Mouse (Mus musculus) midbrain, embryonic 10.5 days (tissue): ENCODE results near the gene Vps54. TPM values are rescaled to one million over a fixed set of nuclear protein-coding genes. Genes with fewer than 3 reads are reported as not detected.
"Not testable (repeated sequence)": the region's sequence is repeated elsewhere in the genome, so short reads cannot be mapped to it uniquely, and the experiment has no call there.

Source experiments
- DNase-seq: peaks from one replicate; pipeline ENCODE4 v3.0.0-alpha.2; 2017; ENCODE audit warnings: low spot score
- H3K27ac ChIP-seq: fragments of 300-500 bp; sonication (generic); replicated peaks from 2 replicates; pipeline ENCODE4 v1.5.1; 2016; ENCODE audit warnings: mild to moderate bottlenecking
- H3K27me3 ChIP-seq: fragments of 300-500 bp; sonication (generic); 2 replicates; pipeline ENCODE4 v1.6.1; 2016; ENCODE audit warnings: low read depth, mild to moderate bottlenecking; ENCODE audit not compliant: poor library complexity, severe bottlenecking
- H3K36me3 ChIP-seq: fragments of 300-500 bp; sonication (generic); 2 replicates; pipeline ENCODE4 v1.6.1; 2016; ENCODE audit warnings: mild to moderate bottlenecking, moderate library complexity
- H3K4me1 ChIP-seq: fragments of 300-500 bp; sonication (generic); 2 replicates; pipeline ENCODE4 v1.6.1; 2016
- H3K4me3 ChIP-seq: fragments of 300-500 bp; sonication (generic); 2 replicates; pipeline ENCODE4 v1.5.1; 2016; ENCODE audit warnings: mild to moderate bottlenecking, moderate library complexity
- H3K9me3 ChIP-seq: fragments of 300-500 bp; sonication (generic); replicated peaks from 2 replicates; pipeline ENCODE4 v1.6.1; 2016; ENCODE audit warnings: mild to moderate bottlenecking
- WGBS: fragments of 180-500 bp; shearing (Covaris S2); methylation state at CpG from one replicate; pipeline ENCODE4 v1.1.7; 2016; 5-methylcytosine and 5-hydroxymethylcytosine counted together
- polyA plus RNA-seq: library from polyadenylated mRNA; unstranded; fragments of >200 nt; fragmentation: Nextera tagmentation; extraction: Ambion mirVana; gene quantifications from 2 replicates; pipeline ENCODE4 v1.2.1, GENCODE M21; 2016

Vps54 gene
- polyA plus RNA-seq, 1 experiment from 2014 or later = 9.6 TPM

DNA sequence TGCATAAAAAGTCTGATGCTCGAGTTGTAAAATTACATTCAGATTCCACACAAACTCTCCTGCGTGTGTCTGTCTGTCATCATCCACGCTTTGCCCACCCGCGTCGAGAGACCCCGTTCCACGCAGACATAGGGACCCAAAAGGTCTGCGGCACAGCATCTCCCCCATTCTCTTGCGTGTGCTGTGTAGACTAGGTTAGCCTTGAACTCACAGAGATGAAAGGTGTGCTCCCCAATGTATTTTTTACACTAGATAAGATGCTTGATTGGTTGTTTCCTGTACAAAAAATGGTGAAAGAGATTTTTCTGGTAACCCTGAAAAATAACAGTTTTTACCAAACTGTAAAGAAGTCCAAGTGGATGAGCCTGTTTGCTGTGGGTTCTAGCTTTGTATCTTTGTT, 19.5 kb downstream of the Vps54 start:
- WGBS = 98% methylated on average over 10 of the region's 10 CpGs
- H3K4me1 ChIP-seq, DNase-seq, H3K4me3 ChIP-seq, H3K27ac ChIP-seq, H3K27me3 ChIP-seq, H3K9me3 ChIP-seq: not testable (repeated sequence)
- H3K36me3 ChIP-seq = peaks cover 19% of the 10 kb centered on the region

DNA sequence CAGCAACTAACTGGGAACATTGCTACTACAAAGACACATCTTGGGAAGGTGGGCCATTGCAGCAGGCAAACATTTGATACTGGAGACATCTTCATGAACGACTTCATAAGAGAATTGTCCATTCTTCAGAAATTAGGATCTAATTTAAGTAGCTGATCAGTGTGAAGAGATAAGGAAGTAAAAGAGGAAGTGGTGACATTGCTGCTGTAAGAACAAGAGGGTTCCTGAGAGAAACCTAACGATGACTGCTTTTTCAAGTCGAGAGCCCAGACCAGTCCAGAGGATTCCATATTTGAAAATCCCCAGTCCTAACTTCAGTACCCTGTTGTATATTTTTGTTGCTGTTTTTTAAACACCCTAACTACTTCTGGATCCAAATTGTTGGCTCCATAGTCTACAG, 26.3 kb downstream of the Vps54 start:
- Histone ChIP-seq H3K27me3 (no peaks in the 10 kb centered on the region), H3K9me3 (no peaks in the 10 kb centered on the region), H3K36me3 (peaks cover 61% of the 10 kb centered on the region), H3K4me3 (no peak overlapping the region), H3K27ac (no peak overlapping the region), H3K4me1 (no peaks in the 10 kb centered on the region)
- no peak for DNase-seq
- WGBS = 90% methylated on average over 3 of the region's 3 CpGs

DNA sequence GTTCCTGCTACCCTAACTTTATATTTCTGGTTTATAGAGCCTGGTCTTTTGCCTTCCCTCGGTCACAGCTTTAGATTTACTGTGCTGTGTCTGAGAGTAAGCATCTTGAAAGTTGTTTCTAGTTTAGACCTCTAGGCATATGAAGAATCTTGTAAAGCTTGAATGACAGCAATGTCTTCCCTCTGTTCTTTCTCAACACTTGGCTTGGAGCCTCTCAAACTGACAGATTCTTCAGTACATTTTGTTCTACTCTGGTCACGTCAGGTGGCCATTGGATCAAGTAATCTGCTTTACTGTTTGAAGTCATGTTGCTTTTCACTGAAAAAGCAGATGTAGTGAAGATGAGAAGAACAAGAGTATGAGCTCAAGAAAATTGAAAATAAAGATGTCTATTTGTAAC, 37.1 kb downstream of the Vps54 start:
- DNase-seq = no peak
- peaks cover 41% of the 10 kb centered on the region for H3K36me3 ChIP-seq
- H3K4me3 ChIP-seq = no peak overlapping the region
- 90% methylated on average over 2 of the region's 2 CpGs for WGBS
- no peaks in the 10 kb centered on the region for H3K9me3 ChIP-seq
- no peak overlapping the region for H3K27ac ChIP-seq
- no peaks in the 10 kb centered on the region for H3K4me1 ChIP-seq
- H3K27me3 ChIP-seq = no peaks in the 10 kb centered on the region

GRCm38 (mm10) chr11:21286391-21286790, 47.3 kb downstream of the Vps54 start:
- Histone ChIP-seq H3K4me1 (no peaks in the 10 kb centered on the region), H3K27ac (no peak overlapping the region), H3K27me3 (no peaks in the 10 kb centered on the region), H3K36me3 (peaks cover 11% of the 10 kb centered on the region), H3K9me3 (no peaks in the 10 kb centered on the region), H3K4me3 (no peak overlapping the region)
- WGBS = 93% methylated on average over 3 of the region's 3 CpGs
- no peak for DNase-seq

DNA sequence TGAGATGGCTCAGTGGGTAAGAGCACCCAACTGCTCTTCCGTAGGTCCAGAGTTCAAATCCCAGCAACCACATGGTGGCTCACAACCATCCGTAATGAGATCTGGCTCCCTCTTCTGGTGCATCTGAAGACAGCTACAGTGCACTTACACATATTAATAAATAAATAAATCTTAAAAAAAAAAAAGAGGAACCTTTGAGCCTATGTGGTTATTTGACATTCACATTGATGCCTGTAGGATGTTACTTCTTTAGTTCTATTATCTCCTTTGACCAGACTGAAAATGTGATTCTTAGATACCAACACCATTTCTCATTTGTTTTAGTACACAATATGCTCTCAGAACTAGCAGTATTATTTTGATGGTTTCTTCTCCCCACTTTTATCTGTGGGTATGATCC, 49.1 kb downstream of the Vps54 start:
- H3K9me3 ChIP-seq, DNase-seq, H3K27ac ChIP-seq, H3K27me3 ChIP-seq, H3K4me3 ChIP-seq, H3K4me1 ChIP-seq: not testable (repeated sequence)
- peaks cover 15% of the 10 kb centered on the region for H3K36me3 ChIP-seq
- WGBS = 91% methylated on average over 2 of the region's 2 CpGs

GRCm38 (mm10) chr11:21295486-21295885, 56.4 kb downstream of the Vps54 start:
- no peaks in the 10 kb centered on the region for H3K27me3 ChIP-seq
- H3K36me3 ChIP-seq = peaks cover 40% of the 10 kb centered on the region
- 94% methylated on average over 5 of the region's 5 CpGs for WGBS
- no peak overlapping the region for H3K27ac ChIP-seq
- H3K9me3 ChIP-seq = no peaks in the 10 kb centered on the region
- H3K4me3 ChIP-seq = no peak overlapping the region
- H3K4me1 ChIP-seq = no peaks in the 10 kb centered on the region
- no peak for DNase-seq

GRCm38 (mm10) chr11:21303619-21304018, 64.5 kb downstream of the Vps54 start:
- no peaks in the 10 kb centered on the region for H3K27me3 ChIP-seq
- DNase-seq = no peak
- no peak overlapping the region for H3K27ac ChIP-seq
- WGBS = 84% methylated on average over 3 of the region's 3 CpGs
- no peaks in the 10 kb centered on the region for H3K9me3 ChIP-seq
- no peak overlapping the region for H3K4me3 ChIP-seq
- no peaks in the 10 kb centered on the region for H3K4me1 ChIP-seq
- H3K36me3 ChIP-seq = peaks cover 48% of the 10 kb centered on the region

DNA sequence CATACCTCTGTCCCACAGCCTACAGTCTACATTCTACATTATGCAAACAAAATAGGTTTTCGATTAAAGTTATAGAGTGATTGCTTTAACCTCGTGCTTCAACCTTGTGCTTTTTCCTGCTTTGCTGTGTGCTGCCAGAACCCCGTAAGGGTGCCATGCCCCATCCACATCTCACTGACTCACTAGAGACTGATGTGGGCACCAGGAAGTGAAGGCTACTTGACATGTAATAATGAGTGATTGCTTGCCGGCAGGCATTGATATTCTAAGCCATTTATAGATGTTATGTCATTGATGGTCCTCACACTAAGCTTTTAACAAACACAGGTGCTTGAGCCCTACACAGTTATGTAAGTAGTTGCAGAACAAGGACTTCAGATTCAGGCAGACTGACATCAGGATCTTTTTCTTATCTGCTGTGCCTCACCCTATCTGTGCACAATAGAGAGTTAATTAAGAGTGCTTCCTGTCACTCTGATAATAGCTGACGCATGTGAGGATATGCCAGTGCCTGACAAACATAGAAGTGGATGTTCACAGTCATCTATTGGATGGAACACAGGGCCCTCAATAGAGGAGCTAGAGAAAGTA, 68.1 kb downstream of the Vps54 start:
- no peak for DNase-seq
- 88% methylated on average over 5 of the region's 5 CpGs for WGBS
- Histone ChIP-seq H3K4me3 (no peak overlapping the region), H3K36me3 (peaks cover 33% of the 10 kb centered on the region), H3K27me3 (no peaks in the 10 kb centered on the region), H3K27ac (no peak overlapping the region), H3K9me3 (no peaks in the 10 kb centered on the region), H3K4me1 (0 out of 2 replicates have a peak, but pooled peaks cover 3% of the 10 kb centered on the region)

- no peak overlapping the region for H3K27ac ChIP-seq
- no peaks in the 10 kb centered on the region for H3K9me3 ChIP-seq
- peaks cover 37% of the 10 kb centered on the region for H3K36me3 ChIP-seq
- 90% methylated on average over 5 of the region's 5 CpGs for WGBS
- no peak overlapping the region for H3K4me3 ChIP-seq
- H3K27me3 ChIP-seq = no peaks in the 10 kb centered on the region
- H3K4me1 ChIP-seq = 0 out of 2 replicates have a peak, but pooled peaks cover 3% of the 10 kb centered on the region
- no peak for DNase-seq
These were observed 69.0 kb downstream of the Vps54 start for GRCm38 (mm10) chr11:21308119-21308518.

- Histone ChIP-seq H3K27ac (no peak overlapping the region), H3K36me3 (peaks cover 50% of the 10 kb centered on the region), H3K9me3 (no peaks in the 10 kb centered on the region), H3K4me1 (0 out of 2 replicates have a peak, but pooled peaks cover 3% of the 10 kb centered on the region), H3K27me3 (no peaks in the 10 kb centered on the region), H3K4me3 (no peak overlapping the region)
- DNase-seq = no peak
- 48% methylated on average over 6 of the region's 6 CpGs for WGBS
These were observed 70.4 kb downstream of the Vps54 start for GRCm38 (mm10) chr11:21309516-21309915.

DNA sequence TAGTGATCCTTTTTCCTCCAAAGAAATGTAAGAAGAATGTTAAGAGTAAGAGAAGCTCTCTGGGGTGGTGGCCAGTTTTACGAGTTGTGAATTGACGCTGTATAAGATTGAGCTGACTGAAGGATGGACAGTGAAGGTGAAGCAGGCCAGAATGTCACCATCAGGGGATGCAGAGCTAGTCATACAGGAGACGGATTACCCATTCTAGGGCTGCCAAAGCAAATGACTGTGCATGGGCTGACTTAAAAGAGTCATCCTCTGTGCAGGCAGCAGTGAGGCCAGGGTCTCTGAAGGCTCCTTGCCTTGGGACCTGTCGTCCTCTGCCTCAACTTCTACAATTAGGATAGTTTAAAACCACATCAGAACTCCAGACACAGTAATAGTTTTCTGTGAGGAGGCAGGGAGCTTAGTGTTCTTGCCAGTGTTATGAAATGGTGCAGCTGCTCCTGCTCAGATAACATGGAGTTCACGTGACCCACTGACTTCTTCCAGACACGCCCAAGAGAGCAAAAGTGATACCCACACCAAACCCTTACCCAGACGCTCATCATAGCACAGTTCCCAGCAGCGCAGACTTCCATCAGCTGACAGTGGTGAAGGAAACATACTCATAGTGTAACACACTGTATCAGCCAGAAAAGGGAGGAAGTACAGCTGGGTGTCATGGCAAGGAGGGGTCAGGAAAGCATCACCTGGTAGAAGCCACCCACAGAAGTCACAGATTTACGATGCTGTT, 75.0 kb downstream of the Vps54 start:
- WGBS = 93% methylated on average over 9 of the region's 9 CpGs

DNA sequence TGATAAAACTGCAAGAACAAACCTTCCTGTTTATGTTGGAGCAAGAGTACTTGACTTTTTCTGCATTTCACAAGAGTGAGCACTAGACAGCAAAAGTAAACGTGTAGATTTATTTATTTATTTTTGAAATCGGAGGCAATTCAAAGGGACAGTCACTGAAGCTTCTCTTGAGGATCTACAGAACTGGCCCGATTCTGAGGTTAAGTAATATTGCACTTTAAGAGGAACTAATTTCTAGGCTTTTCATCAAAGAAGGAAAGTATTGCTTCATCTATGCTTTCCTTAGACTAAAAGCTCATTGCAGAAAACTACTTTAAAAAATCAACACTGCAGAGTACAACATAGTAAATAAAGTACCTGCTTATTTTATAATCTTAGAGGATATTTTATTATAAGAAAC, 82.5 kb downstream of the Vps54 start:
- Histone ChIP-seq H3K4me3 (no peak overlapping the region), H3K36me3 (peaks cover 66% of the 10 kb centered on the region), H3K27ac (no peak overlapping the region), H3K9me3 (no peaks in the 10 kb centered on the region), H3K27me3 (no peaks in the 10 kb centered on the region), H3K4me1 (no peaks in the 10 kb centered on the region)
- no peak for DNase-seq
- WGBS = 83% methylated on average over 3 of the region's 3 CpGs

More for the DNA sequence above, 75.0 kb downstream of the Vps54 start:
- Histone ChIP-seq H3K36me3 (peaks cover 56% of the 10 kb centered on the region), H3K27ac (no peak overlapping the region), H3K9me3 (no peaks in the 10 kb centered on the region), H3K27me3 (no peaks in the 10 kb centered on the region), H3K4me1 (0 out of 2 replicates have a peak, but pooled peaks cover 3% of the 10 kb centered on the region), H3K4me3 (no peak overlapping the region)
- DNase-seq = no peak

DNA sequence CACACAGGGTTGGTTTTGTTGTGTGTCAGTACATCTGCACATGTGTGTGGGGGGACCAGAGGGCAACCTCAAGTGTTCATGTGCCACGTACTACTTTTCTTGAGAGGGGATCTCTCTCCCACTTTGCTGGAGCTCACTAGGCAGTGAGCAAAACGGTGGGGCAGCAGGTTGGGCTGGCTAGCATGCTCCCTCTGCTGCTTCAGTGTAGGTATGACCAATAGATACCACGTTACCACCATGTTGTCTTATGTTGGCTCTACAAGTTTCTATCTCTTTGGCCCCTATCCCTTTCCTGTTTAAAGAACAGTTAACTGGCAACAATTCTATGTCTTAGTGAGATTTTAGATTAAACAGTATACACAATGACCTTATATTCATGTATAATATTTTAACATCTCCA, 83.3 kb downstream of the Vps54 start:
- 93% methylated on average over 3 of the region's 3 CpGs for WGBS
- Histone ChIP-seq H3K9me3 (no peaks in the 10 kb centered on the region), H3K4me3 (no peak overlapping the region), H3K4me1 (no peaks in the 10 kb centered on the region), H3K36me3 (peaks cover 63% of the 10 kb centered on the region), H3K27ac (no peak overlapping the region), H3K27me3 (no peaks in the 10 kb centered on the region)
- DNase-seq = no peak
